Mouse (Mus musculus): Measurements from ENCODE around the gene Usp6nl. TPM values are rescaled to one million over a fixed set of nuclear protein-coding genes. Genes with fewer than 3 reads are reported as not detected.

The Usp6nl gene
- polyA plus RNA-seq, 1 experiment from 2014 or later, result 18.3 TPM

Other genes with a start within 250 kb of the Usp6nl start
- gene Proser2, start 192.5 kb upstream of the Usp6nl start, polyA plus RNA-seq (2014; fragmentation: Nextera tagmentation; extraction: Ambion mirVana), result 2.8 and 3.8 TPM in 2 replicates
- gene Echdc3, start 109.6 kb upstream of the Usp6nl start, polyA plus RNA-seq (2014; fragmentation: Nextera tagmentation; extraction: Ambion mirVana), result 2.3 and 2.9 TPM in 2 replicates

Data from forebrain, embryonic 11.5 days (tissue).